Mouse (Mus musculus) MEL (cell line): ENCODE results near the gene Cers5.

Source experiments
- CTCF ChIP-seq, 3 experiments: IDR thresholded peaks in 2 of 3; conservative IDR thresholded peaks in 1 of 3; 2 replicates each; pipeline ENCODE4 v1.5.1; 2011 to 2012; ENCODE audit warnings: low read length in 3 of 3, low read depth in 2 of 3, mild to moderate bottlenecking in 2 of 3, improper control_type of control experiment in 1 of 3, inconsistent platforms in 1 of 3, mixed read lengths in 1 of 3, moderate library complexity in 1 of 3; ENCODE audit not compliant: control insufficient read depth in 1 of 3, insufficient read depth in 1 of 3, poor library complexity in 1 of 3, severe bottlenecking in 1 of 3
- ELF1 ChIP-seq: IDR thresholded peaks from 2 replicates; pipeline ENCODE4 v1.6.1; 2014; ENCODE audit warnings: low read depth, mild to moderate bottlenecking, inconsistent platforms, low read length, improper control_type of control experiment, moderate library complexity
- POLR2A ChIP-seq, 2 experiments: IDR thresholded peaks; 2 replicates each; pipeline ENCODE4 v1.6.1; 2011 to 2012; ENCODE audit warnings: low read length in 2 of 2, mild to moderate bottlenecking in 2 of 2, control low read depth in 1 of 2, improper control_type of control experiment in 1 of 2, low read depth in 1 of 2, moderate library complexity in 1 of 2; ENCODE audit not compliant: control insufficient read depth in 1 of 2, insufficient read depth in 1 of 2, poor library complexity in 1 of 2
- SIN3A ChIP-seq: IDR thresholded peaks from 2 replicates; pipeline ENCODE4 v1.6.1; 2012; ENCODE audit warnings: low read length, improper control_type of control experiment, inconsistent platforms
- SMC3 ChIP-seq: IDR thresholded peaks from 2 replicates; pipeline ENCODE4 v1.6.1; 2011; ENCODE audit warnings: low read depth, low read length, improper control_type of control experiment
- USF1 ChIP-seq: IDR thresholded peaks from 2 replicates; pipeline ENCODE4 v1.6.1; 2014; ENCODE audit warnings: low read depth, mild to moderate bottlenecking, inconsistent platforms, low read length, improper control_type of control experiment, moderate library complexity
- USF2 ChIP-seq, 2 experiments: IDR thresholded peaks; 2 replicates each; pipeline ENCODE4 v1.6.1; 2011 to 2012; ENCODE audit warnings: improper control_type of control experiment in 2 of 2, low read length in 2 of 2, borderline replicate concordance in 1 of 2, inconsistent platforms in 1 of 2, low read depth in 1 of 2, mild to moderate bottlenecking in 1 of 2; ENCODE audit not compliant: insufficient read depth in 1 of 2
- ZKSCAN1 ChIP-seq: IDR thresholded peaks from 2 replicates; pipeline ENCODE4 v1.6.1; 2012; ENCODE audit warnings: low read depth, mild to moderate bottlenecking, inconsistent platforms, low read length, improper control_type of control experiment, moderate library complexity

DNA sequence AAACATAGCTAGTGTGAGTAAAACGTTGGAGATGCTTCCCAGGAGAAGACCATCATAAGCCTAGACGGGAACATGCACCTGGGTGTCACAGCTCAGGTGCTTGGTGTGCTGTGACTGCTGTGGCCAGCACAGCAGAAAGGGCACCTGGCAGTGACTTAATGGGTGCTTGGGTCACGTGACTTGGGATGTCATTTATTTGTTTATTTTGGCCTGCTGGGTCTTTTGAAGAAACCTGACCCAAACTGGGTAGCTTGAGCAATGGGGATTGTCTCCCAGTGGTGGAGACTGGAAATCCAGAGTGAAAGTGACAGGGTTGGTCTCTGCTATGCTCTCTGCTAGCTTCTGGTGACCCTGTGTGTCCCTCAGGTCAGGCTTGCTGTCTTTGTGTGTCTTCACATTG, 61.2 kb downstream of the Cers5 start:
- TF ChIP-seq SMC3 (no peak), CTCF (IDR thresholded peaks at IDR 0.05 in 2 of 3, conservative IDR thresholded peaks at IDR 0.05 in 1 of 3; ENCODE audit: control insufficient read depth in 1 of 3, insufficient read depth in 1 of 3, low read depth in 2 of 3, low read length in 3 of 3, poor library complexity in 1 of 3, severe bottlenecking in 1 of 3) (no peak), SIN3A (no peak), ZKSCAN1 (no peak), ELF1 (no peak), USF1 (peak; percentile 46; the same call in 1 of the 2 replicates), POLR2A (IDR thresholded peaks at IDR 0.05; ENCODE audit: control insufficient read depth in 1 of 2, insufficient read depth in 1 of 2, low read depth in 1 of 2, low read length in 2 of 2, poor library complexity in 1 of 2) (no peak), USF2 (IDR thresholded peaks at IDR 0.05; ENCODE audit: borderline replicate concordance in 1 of 2, insufficient read depth in 1 of 2, low read depth in 1 of 2, low read length in 2 of 2) (no peak)
